Mouse (Mus musculus): Measurements from ENCODE around the gene Ccdc40. TPM values are rescaled to one million over a fixed set of nuclear protein-coding genes. Genes with fewer than 3 reads are reported as not detected.

The Ccdc40 gene
- polyA plus RNA-seq, 1 experiment, result 2.5 TPM

GRCm38 (mm10) chr11:119186989-119187799 lies 41.2 kb upstream of the Ccdc40 start:
- 35% methylated on average over 25 of the region's 25 CpGs for WGBS

DNA sequence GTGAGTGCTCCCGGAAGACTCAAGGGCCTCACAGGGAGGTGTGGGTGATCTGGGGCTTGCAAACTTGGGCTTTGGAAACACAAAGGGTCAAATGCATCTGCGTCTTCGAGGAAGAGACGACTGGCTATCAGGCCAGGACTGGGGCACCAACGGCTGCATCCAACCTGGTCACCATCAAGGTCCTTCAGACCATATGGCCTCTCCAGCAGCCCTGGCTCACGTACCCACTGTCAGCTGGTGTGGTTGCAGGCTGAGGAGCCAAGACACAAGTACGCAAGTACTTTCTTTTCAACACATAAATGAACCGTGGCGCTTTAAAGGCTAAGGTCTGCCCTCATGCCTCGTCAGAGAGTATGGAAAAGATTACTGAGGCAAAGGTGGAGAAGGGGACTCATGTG lies 40.6 kb upstream of the Ccdc40 start:
- no peaks in the 10 kb centered on the region for H3K27me3 ChIP-seq (ENCODE audit: control insufficient read depth, insufficient read depth, low read length)
- DNase-seq, result no peak
- H3K36me3 ChIP-seq (ENCODE audit: control insufficient read depth, insufficient read depth, low read length), result no peaks in the 10 kb centered on the region
- TF ChIP-seq CTCF (IDR thresholded peaks at IDR 0.05; ENCODE audit: borderline replicate concordance, control insufficient read depth, extremely low read depth, insufficient read depth, low read length, poor library complexity), result no peak
- TF ChIP-seq POLR2A (IDR thresholded peaks at IDR 0.05; ENCODE audit: control insufficient read depth, extremely low read depth, insufficient read depth, low read length, poor library complexity), result no peak
- 79% methylated on average over 10 of the region's 10 CpGs for WGBS
- no peak overlapping the region for H3K27ac ChIP-seq (ENCODE audit: control insufficient read depth, insufficient read depth, low read length)
- peaks cover 15% of the 10 kb centered on the region for H3K4me1 ChIP-seq (replicated peaks; ENCODE audit: control insufficient read depth, insufficient read depth, low read length)
- no peak overlapping the region for H3K4me3 ChIP-seq (ENCODE audit: control insufficient read depth, insufficient read depth, low read length)

More at GRCm38 (mm10) chr11:119186989-119187799, 41.2 kb upstream of the Ccdc40 start:
- DNase-seq, result peak; percentile 74
- H3K36me3 ChIP-seq (ENCODE audit: control insufficient read depth, insufficient read depth, low read length), result no peaks in the 10 kb centered on the region
- no peak overlapping the region for H3K27ac ChIP-seq (ENCODE audit: control insufficient read depth, insufficient read depth, low read length)
- no peaks in the 10 kb centered on the region for H3K27me3 ChIP-seq (ENCODE audit: control insufficient read depth, insufficient read depth, low read length)
- no peak overlapping the region for H3K4me3 ChIP-seq (ENCODE audit: control insufficient read depth, insufficient read depth, low read length)
- TF ChIP-seq CTCF (IDR thresholded peaks at IDR 0.05; ENCODE audit: borderline replicate concordance, control insufficient read depth, extremely low read depth, insufficient read depth, low read length, poor library complexity), result peak; percentile 78
- TF ChIP-seq POLR2A (IDR thresholded peaks at IDR 0.05; ENCODE audit: control insufficient read depth, extremely low read depth, insufficient read depth, low read length, poor library complexity), result no peak
- peaks cover 15% of the 10 kb centered on the region for H3K4me1 ChIP-seq (replicated peaks; ENCODE audit: control insufficient read depth, insufficient read depth, low read length)

GRCm38 (mm10) chr11:119188389-119188788 lies 40.0 kb upstream of the Ccdc40 start:
- peaks cover 15% of the 10 kb centered on the region for H3K4me1 ChIP-seq (replicated peaks; ENCODE audit: control insufficient read depth, insufficient read depth, low read length)
- no peak overlapping the region for H3K27ac ChIP-seq (ENCODE audit: control insufficient read depth, insufficient read depth, low read length)
- no peak overlapping the region for H3K4me3 ChIP-seq (ENCODE audit: control insufficient read depth, insufficient read depth, low read length)
- TF ChIP-seq CTCF (IDR thresholded peaks at IDR 0.05; ENCODE audit: borderline replicate concordance, control insufficient read depth, extremely low read depth, insufficient read depth, low read length, poor library complexity) (no peak), POLR2A (IDR thresholded peaks at IDR 0.05; ENCODE audit: control insufficient read depth, extremely low read depth, insufficient read depth, low read length, poor library complexity) (no peak)
- H3K27me3 ChIP-seq (ENCODE audit: control insufficient read depth, insufficient read depth, low read length), result no peaks in the 10 kb centered on the region
- H3K36me3 ChIP-seq (ENCODE audit: control insufficient read depth, insufficient read depth, low read length), result no peaks in the 10 kb centered on the region
- DNase-seq, result no peak
- WGBS, result 62% methylated on average over 6 of the region's 6 CpGs

- no peak overlapping the region for H3K4me3 ChIP-seq (ENCODE audit: control insufficient read depth, insufficient read depth, low read length)
- H3K4me1 ChIP-seq (replicated peaks; ENCODE audit: control insufficient read depth, insufficient read depth, low read length), result peaks cover 12% of the 10 kb centered on the region
- 99% methylated on average over 3 of the region's 3 CpGs for WGBS
- no peaks in the 10 kb centered on the region for H3K36me3 ChIP-seq (ENCODE audit: control insufficient read depth, insufficient read depth, low read length)
- no peaks in the 10 kb centered on the region for H3K27me3 ChIP-seq (ENCODE audit: control insufficient read depth, insufficient read depth, low read length)
- no peak overlapping the region for H3K27ac ChIP-seq (ENCODE audit: control insufficient read depth, insufficient read depth, low read length)
- no peak for DNase-seq
- TF ChIP-seq CTCF (IDR thresholded peaks at IDR 0.05; ENCODE audit: borderline replicate concordance, control insufficient read depth, extremely low read depth, insufficient read depth, low read length, poor library complexity) (no peak), POLR2A (IDR thresholded peaks at IDR 0.05; ENCODE audit: control insufficient read depth, extremely low read depth, insufficient read depth, low read length, poor library complexity) (no peak)
Observed at GRCm38 (mm10) chr11:119189319-119189718, 39.1 kb upstream of the Ccdc40 start.

- no peaks in the 10 kb centered on the region for H3K27me3 ChIP-seq (ENCODE audit: control insufficient read depth, insufficient read depth, low read length)
- H3K4me3 ChIP-seq (ENCODE audit: control insufficient read depth, insufficient read depth, low read length), result no peak overlapping the region
- H3K4me1 ChIP-seq (replicated peaks; ENCODE audit: control insufficient read depth, insufficient read depth, low read length), result peaks cover 7% of the 10 kb centered on the region
- WGBS, result 4% methylated on average over 11 of the region's 11 CpGs
- H3K36me3 ChIP-seq (ENCODE audit: control insufficient read depth, insufficient read depth, low read length), result no peaks in the 10 kb centered on the region
- H3K27ac ChIP-seq (ENCODE audit: control insufficient read depth, insufficient read depth, low read length), result no peak overlapping the region
- peak; percentile 66 for DNase-seq
- peak; percentile 85 for TF ChIP-seq CTCF (IDR thresholded peaks at IDR 0.05; ENCODE audit: borderline replicate concordance, control insufficient read depth, extremely low read depth, insufficient read depth, low read length, poor library complexity)
- TF ChIP-seq POLR2A (IDR thresholded peaks at IDR 0.05; ENCODE audit: control insufficient read depth, extremely low read depth, insufficient read depth, low read length, poor library complexity), result no peak
Observed at GRCm38 (mm10) chr11:119190498-119190897, 37.9 kb upstream of the Ccdc40 start.

DNA sequence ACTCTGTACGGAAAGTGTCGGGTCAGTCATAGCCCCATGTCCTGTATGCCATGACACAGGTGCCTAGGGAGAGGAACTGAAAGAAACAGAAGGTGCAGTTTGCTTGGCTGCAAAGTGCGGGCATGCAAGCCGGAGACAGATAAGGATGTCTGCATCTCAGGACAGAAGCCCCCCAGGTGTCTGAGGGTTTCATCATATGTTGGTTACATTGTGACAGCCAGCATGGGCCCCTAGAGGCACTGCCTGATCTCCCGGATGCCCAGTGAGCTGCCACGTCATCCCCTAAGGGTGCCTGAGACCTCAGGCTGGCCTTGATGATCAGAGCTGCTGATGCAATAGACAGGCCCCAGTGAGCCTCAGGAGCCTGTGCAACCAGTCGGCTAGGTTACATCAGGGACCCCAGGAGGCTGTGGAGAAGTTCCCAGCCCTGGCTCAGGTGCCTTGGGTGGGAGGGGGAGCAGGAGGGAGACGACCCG lies 36.7 kb upstream of the Ccdc40 start:
- WGBS, result 82% methylated on average over 9 of the region's 9 CpGs
- no peaks in the 10 kb centered on the region for H3K27me3 ChIP-seq (ENCODE audit: control insufficient read depth, insufficient read depth, low read length)
- no peak overlapping the region for H3K27ac ChIP-seq (ENCODE audit: control insufficient read depth, insufficient read depth, low read length)
- no peak overlapping the region for H3K4me3 ChIP-seq (ENCODE audit: control insufficient read depth, insufficient read depth, low read length)
- no peak for TF ChIP-seq POLR2A (IDR thresholded peaks at IDR 0.05; ENCODE audit: control insufficient read depth, extremely low read depth, insufficient read depth, low read length, poor library complexity)
- TF ChIP-seq CTCF (IDR thresholded peaks at IDR 0.05; ENCODE audit: borderline replicate concordance, control insufficient read depth, extremely low read depth, insufficient read depth, low read length, poor library complexity), result no peak
- peaks cover 7% of the 10 kb centered on the region for H3K4me1 ChIP-seq (replicated peaks; ENCODE audit: control insufficient read depth, insufficient read depth, low read length)
- no peak for DNase-seq
- no peaks in the 10 kb centered on the region for H3K36me3 ChIP-seq (ENCODE audit: control insufficient read depth, insufficient read depth, low read length)
